Mouse (Mus musculus): Measurements from ENCODE around the gene Sp110. TPM values are rescaled to one million over a fixed set of nuclear protein-coding genes. Genes with fewer than 3 reads are reported as not detected.
"Not testable (repeated sequence)": the region's sequence is repeated elsewhere in the genome, so short reads cannot be mapped to it uniquely, and the experiment has no call there.

Sp110 gene
- polyA plus RNA-seq, 1 experiment from 2014 or later = 0.59 TPM

- H3K4me2 ChIP-seq (ENCODE audit: low read depth, low read length, severe bottlenecking); H3K9me3 ChIP-seq (ENCODE audit: control insufficient read depth, low read length); H3K36me3 ChIP-seq (ENCODE audit: control insufficient read depth, insufficient read depth, low read length); H3K27me3 ChIP-seq (ENCODE audit: control insufficient read depth, insufficient read depth, low read length); H3K4me1 ChIP-seq (replicated peaks; ENCODE audit: control insufficient read depth, insufficient read depth, low read length); H3K4me3 ChIP-seq (ENCODE audit: low read depth, low read length); H3K27ac ChIP-seq (ENCODE audit: low read depth, low read length); DNase-seq (ENCODE audit: low spot score); H3K9ac ChIP-seq (ENCODE audit: low read length): not testable (repeated sequence)
- 67% methylated on average over 6 of the region's 7 CpGs for WGBS
- ATAC-seq (replicated peaks; ENCODE audit: low FRiP score) = peak; percentile 60; the same call in 1 of the 2 replicates
Measured at GRCm38 (mm10) chr1:85579199-85580147, 19.1 kb downstream of the Sp110 start.

DNA sequence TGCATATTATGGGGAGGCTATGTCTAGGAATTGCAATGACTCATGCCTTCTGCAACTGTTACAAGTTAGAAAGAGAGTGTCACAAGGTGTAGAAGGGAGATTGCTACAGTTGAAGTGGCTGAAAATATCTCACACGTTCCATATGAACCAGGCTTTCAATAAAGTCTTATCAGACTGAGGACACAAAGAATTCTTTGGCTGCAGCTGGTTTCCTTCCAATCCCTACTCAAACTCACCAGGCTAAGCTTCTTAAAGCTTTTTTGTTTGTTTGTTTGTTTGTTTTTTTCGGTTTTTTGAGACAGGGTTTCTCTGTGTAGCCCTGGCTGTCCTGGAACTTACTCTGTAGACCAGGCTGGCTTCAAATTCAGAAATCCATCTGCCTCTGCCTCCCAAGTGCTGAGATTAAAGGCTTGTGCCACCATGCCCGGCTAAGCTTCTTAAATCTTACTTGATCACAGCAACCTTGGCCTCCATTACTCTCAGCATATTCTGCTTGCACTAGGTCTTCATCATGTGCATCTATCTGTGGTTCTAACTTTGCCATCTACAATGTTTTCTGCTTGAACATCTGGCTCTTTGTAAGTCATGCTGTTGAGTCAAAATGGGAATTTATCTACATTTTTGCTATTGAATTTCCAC, 20.1 kb downstream of the Sp110 start:
- not testable (repeated sequence) for ATAC-seq (replicated peaks; ENCODE audit: low FRiP score); H3K27ac ChIP-seq (ENCODE audit: low read depth, low read length)

DNA sequence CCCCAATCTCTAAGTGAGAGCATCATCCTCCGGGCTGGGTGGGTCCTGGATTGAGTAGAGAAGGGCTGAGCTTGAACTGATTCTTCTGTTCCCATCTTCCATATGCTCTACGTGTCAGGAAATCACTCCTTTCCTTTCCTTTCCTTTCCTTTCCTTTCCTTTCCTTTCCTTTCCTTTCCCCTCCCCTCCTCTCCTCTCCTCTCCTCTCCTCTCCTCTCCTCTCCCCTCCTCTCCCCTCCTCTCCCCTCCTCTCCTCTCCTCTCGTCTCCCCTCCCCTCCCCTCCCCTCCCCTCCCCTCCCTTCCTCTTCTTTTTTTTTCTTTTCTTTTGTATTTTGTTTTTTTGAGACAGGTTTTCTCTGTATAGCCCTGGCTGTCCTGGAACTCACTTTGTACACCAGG, 23.2 kb downstream of the Sp110 start, which contains the start of gene G530012D18Rik:
Gene G530012D18Rik, plus strand, starts transcription at position 301 of the 400 bp plus-strand sequence.
- WGBS = 76% methylated on average over 1 of the region's 3 CpGs

More for the DNA sequence above, 20.1 kb downstream of the Sp110 start:
- H3K4me2 ChIP-seq (ENCODE audit: low read depth, low read length, severe bottlenecking); H3K4me3 ChIP-seq (ENCODE audit: low read depth, low read length); DNase-seq (ENCODE audit: low spot score); H3K9me3 ChIP-seq (ENCODE audit: control insufficient read depth, low read length); H3K9ac ChIP-seq (ENCODE audit: low read length); H3K4me1 ChIP-seq (replicated peaks; ENCODE audit: control insufficient read depth, insufficient read depth, low read length); H3K36me3 ChIP-seq (ENCODE audit: control insufficient read depth, insufficient read depth, low read length); H3K27me3 ChIP-seq (ENCODE audit: control insufficient read depth, insufficient read depth, low read length): not testable (repeated sequence)
- WGBS = 64% methylated on average over 3 of the region's 3 CpGs

DNA sequence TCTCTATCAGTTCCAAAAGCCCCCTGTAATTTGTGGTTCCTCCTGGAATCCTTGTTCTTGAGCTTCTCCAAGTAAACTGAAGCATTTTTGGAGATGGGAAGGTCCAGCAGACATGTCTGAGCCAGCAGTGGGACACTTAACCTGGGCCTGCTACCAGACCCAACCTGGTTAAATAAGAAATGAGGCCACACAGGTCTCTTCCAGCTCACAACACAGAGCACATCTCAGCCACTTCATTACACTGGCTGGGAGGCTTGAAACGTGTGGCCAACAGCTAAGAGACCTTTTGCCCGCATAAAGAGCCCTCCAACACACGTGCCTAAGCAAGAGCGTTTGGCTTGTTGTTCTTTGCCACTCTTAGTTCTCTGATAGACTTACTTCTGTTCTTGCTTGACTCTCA, 25.1 kb downstream of the Sp110 start:
- not testable (repeated sequence) for H3K27me3 ChIP-seq (ENCODE audit: control insufficient read depth, insufficient read depth, low read length); ATAC-seq (replicated peaks; ENCODE audit: low FRiP score); H3K36me3 ChIP-seq (ENCODE audit: control insufficient read depth, insufficient read depth, low read length); DNase-seq (ENCODE audit: low spot score); H3K9me3 ChIP-seq (ENCODE audit: control insufficient read depth, low read length); H3K9ac ChIP-seq (ENCODE audit: low read length); H3K4me1 ChIP-seq (replicated peaks; ENCODE audit: control insufficient read depth, insufficient read depth, low read length); H3K27ac ChIP-seq (ENCODE audit: low read depth, low read length); H3K4me2 ChIP-seq (ENCODE audit: low read depth, low read length, severe bottlenecking); H3K4me3 ChIP-seq (ENCODE audit: low read depth, low read length)
- 74% methylated on average over 4 of the region's 4 CpGs for WGBS

More for the DNA sequence above, 23.2 kb downstream of the Sp110 start, which contains the start of gene G530012D18Rik:
- not testable (repeated sequence) for H3K9me3 ChIP-seq (ENCODE audit: control insufficient read depth, low read length); H3K4me2 ChIP-seq (ENCODE audit: low read depth, low read length, severe bottlenecking); DNase-seq (ENCODE audit: low spot score); ATAC-seq (replicated peaks; ENCODE audit: low FRiP score); H3K4me3 ChIP-seq (ENCODE audit: low read depth, low read length); H3K36me3 ChIP-seq (ENCODE audit: control insufficient read depth, insufficient read depth, low read length); H3K27ac ChIP-seq (ENCODE audit: low read depth, low read length); H3K4me1 ChIP-seq (replicated peaks; ENCODE audit: control insufficient read depth, insufficient read depth, low read length); H3K9ac ChIP-seq (ENCODE audit: low read length); H3K27me3 ChIP-seq (ENCODE audit: control insufficient read depth, insufficient read depth, low read length)

DNA sequence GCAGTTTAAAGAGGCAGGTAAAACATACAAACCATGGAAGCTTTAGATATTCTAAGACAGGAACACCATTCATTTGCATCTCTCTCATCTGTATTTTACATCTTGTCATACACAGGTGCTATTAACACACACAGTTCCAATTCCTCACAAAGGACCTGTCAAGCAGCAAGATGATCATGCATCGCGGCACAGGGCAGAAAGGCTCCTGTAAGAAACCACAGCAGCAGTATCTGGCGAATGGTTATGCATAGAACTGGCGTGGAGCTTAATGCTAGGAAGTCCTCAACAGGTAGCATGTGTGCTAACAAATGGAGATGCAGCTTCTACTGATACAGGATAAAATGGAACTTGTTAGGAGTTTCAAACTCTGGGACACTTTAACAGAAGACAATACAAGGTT, 43.4 kb downstream of the Sp110 start:
- H3K4me2 ChIP-seq (ENCODE audit: low read depth, low read length, severe bottlenecking); H3K36me3 ChIP-seq (ENCODE audit: control insufficient read depth, insufficient read depth, low read length); H3K4me1 ChIP-seq (replicated peaks; ENCODE audit: control insufficient read depth, insufficient read depth, low read length); H3K9me3 ChIP-seq (ENCODE audit: control insufficient read depth, low read length); ATAC-seq (replicated peaks; ENCODE audit: low FRiP score); H3K4me3 ChIP-seq (ENCODE audit: low read depth, low read length); H3K27me3 ChIP-seq (ENCODE audit: control insufficient read depth, insufficient read depth, low read length); H3K9ac ChIP-seq (ENCODE audit: low read length); DNase-seq (ENCODE audit: low spot score); H3K27ac ChIP-seq (ENCODE audit: low read depth, low read length): not testable (repeated sequence)
- 88% methylated on average over 4 of the region's 4 CpGs for WGBS

GRCm38 (mm10) chr1:85546442-85546841, 52.2 kb downstream of the Sp110 start:
- not testable (repeated sequence) for H3K36me3 ChIP-seq (ENCODE audit: control insufficient read depth, insufficient read depth, low read length); ATAC-seq (replicated peaks; ENCODE audit: low FRiP score); H3K4me2 ChIP-seq (ENCODE audit: low read depth, low read length, severe bottlenecking); DNase-seq (ENCODE audit: low spot score); H3K27me3 ChIP-seq (ENCODE audit: control insufficient read depth, insufficient read depth, low read length); H3K4me1 ChIP-seq (replicated peaks; ENCODE audit: control insufficient read depth, insufficient read depth, low read length); H3K4me3 ChIP-seq (ENCODE audit: low read depth, low read length); H3K9ac ChIP-seq (ENCODE audit: low read length); H3K9me3 ChIP-seq (ENCODE audit: control insufficient read depth, low read length); H3K27ac ChIP-seq (ENCODE audit: low read depth, low read length)

GRCm38 (mm10) chr1:85543818-85544217, 54.8 kb downstream of the Sp110 start:
- ATAC-seq (replicated peaks; ENCODE audit: low FRiP score); H3K27me3 ChIP-seq (ENCODE audit: control insufficient read depth, insufficient read depth, low read length): not testable (repeated sequence)

DNA sequence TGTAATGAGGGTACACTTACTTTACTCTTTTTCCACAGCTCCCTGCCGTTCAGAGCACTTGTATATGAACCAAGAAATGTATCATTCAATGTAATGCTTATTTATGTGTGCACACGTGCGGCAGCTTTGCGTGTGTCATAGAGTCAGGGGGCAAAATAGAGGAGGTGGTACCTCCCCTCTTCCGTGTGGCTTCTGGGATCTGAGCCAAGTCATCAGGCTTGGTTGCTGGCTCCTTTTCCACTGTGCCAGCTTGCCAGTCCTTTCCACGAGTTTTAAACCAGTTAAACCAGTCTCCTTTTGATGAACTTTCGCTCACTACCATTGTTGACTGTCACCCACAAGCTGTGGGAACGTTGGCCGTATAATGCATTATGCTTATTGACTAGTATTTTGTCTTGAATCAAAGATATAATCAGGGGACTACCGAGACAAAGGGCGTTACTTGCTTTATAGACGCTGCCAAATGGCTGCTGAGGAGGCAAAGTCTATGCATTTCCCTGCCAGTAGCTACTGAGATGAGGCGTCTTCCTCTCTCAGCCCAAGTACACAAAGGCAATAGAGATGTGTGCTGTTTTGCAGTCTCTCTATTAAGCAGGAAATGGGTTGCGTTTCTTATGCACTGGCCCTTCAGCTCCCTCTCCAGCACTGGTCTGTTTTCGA, 70.0 kb downstream of the Sp110 start:
- 83% methylated on average over 12 of the region's 15 CpGs for WGBS
- H3K27me3 ChIP-seq (ENCODE audit: control insufficient read depth, insufficient read depth, low read length); H3K27ac ChIP-seq (ENCODE audit: low read depth, low read length); H3K9me3 ChIP-seq (ENCODE audit: control insufficient read depth, low read length); ATAC-seq (replicated peaks; ENCODE audit: low FRiP score); H3K9ac ChIP-seq (ENCODE audit: low read length); H3K4me2 ChIP-seq (ENCODE audit: low read depth, low read length, severe bottlenecking); H3K4me1 ChIP-seq (replicated peaks; ENCODE audit: control insufficient read depth, insufficient read depth, low read length); H3K36me3 ChIP-seq (ENCODE audit: control insufficient read depth, insufficient read depth, low read length); DNase-seq (ENCODE audit: low spot score); H3K4me3 ChIP-seq (ENCODE audit: low read depth, low read length): not testable (repeated sequence)

More at GRCm38 (mm10) chr1:85543818-85544217, 54.8 kb downstream of the Sp110 start:
- H3K9ac ChIP-seq (ENCODE audit: low read length); H3K9me3 ChIP-seq (ENCODE audit: control insufficient read depth, low read length); DNase-seq (ENCODE audit: low spot score); H3K4me3 ChIP-seq (ENCODE audit: low read depth, low read length); H3K4me2 ChIP-seq (ENCODE audit: low read depth, low read length, severe bottlenecking); H3K27ac ChIP-seq (ENCODE audit: low read depth, low read length); H3K4me1 ChIP-seq (replicated peaks; ENCODE audit: control insufficient read depth, insufficient read depth, low read length); H3K36me3 ChIP-seq (ENCODE audit: control insufficient read depth, insufficient read depth, low read length): not testable (repeated sequence)
- 86% methylated on average over 3 of the region's 4 CpGs for WGBS

All from forebrain, embryonic 11.5 days (tissue).